Mouse (Mus musculus): ENCODE measurements around the gene Prrg4. TPM values are rescaled to one million over a fixed set of nuclear protein-coding genes. Genes with fewer than 3 reads are reported as not detected.

The Prrg4 gene
- total and polyA plus RNA-seq, 3 experiments = not detected

DNA sequence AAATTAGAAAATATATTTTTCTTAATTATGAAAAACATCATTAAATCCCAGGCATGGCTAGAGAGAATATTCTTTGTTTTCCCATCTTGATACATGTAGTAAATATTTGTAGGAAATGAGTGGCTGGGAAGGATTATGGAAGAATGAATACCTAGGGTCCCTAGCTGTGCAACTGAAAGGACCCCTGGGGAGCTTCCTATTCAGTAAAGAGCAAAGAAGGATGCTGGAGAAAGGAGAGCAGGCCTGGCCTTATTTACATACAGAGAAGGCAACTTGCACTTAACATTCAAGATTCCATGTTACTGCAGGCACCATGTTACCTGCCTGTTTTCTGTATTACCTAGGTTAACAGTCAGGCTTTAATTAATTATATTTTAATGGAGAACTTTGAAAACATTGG is 7.1 kb downstream of the Prrg4 start:
- Histone ChIP-seq H3K9ac (ENCODE audit: control insufficient read depth, low read depth, low read length, poor library complexity, severe bottlenecking) (no peak overlapping the region), H3K79me2 (ENCODE audit: control insufficient read depth, insufficient read depth, low read length, poor library complexity) (no peaks in the 10 kb centered on the region), H3K27ac (ENCODE audit: control insufficient read depth, low read depth, low read length) (no peak overlapping the region), H3K4me1 (ENCODE audit: control insufficient read depth in 1 of 2, insufficient read depth in 2 of 2, low read length in 2 of 2) (no peaks in the 10 kb centered on the region), H3K36me3 (ENCODE audit: control insufficient read depth in 1 of 2, insufficient read depth in 2 of 2, low read length in 2 of 2) (no peaks in the 10 kb centered on the region), H3K4me3 (ENCODE audit: control insufficient read depth in 1 of 2, insufficient read depth in 1 of 2, low read depth in 2 of 2, low read length in 2 of 2) (no peak overlapping the region), H3K9me3 (replicated peaks; ENCODE audit: insufficient read depth, low read length) (no peaks in the 10 kb centered on the region), H3K27me3 (ENCODE audit: control insufficient read depth in 1 of 2, insufficient read depth in 2 of 2, low read length in 2 of 2) (peaks cover 2% of the 10 kb centered on the region in 2 experiments; a peak in 3 of 4 replicates)
- TF ChIP-seq MAX (IDR thresholded peaks at IDR 0.05; ENCODE audit: low read length) (no peak), MAZ (IDR thresholded peaks at IDR 0.05; ENCODE audit: low read depth, low read length) (no peak), TBP (IDR thresholded peaks at IDR 0.05; ENCODE audit: low read depth, low read length) (no peak), CTCF (IDR thresholded peaks at IDR 0.05 in 2 of 3, conservative IDR thresholded peaks at IDR 0.05 in 1 of 3; ENCODE audit: control insufficient read depth in 1 of 3, insufficient read depth in 1 of 3, low read depth in 2 of 3, low read length in 3 of 3, poor library complexity in 1 of 3, severe bottlenecking in 1 of 3) (no peak), POLR2AphosphoS2 (IDR thresholded peaks at IDR 0.05; ENCODE audit: low read length) (no peak), RAD21 (IDR thresholded peaks at IDR 0.05; ENCODE audit: low read depth, low read length) (no peak), TAL1 (IDR thresholded peaks at IDR 0.05; ENCODE audit: low read length) (no peak), GATA1 (IDR thresholded peaks at IDR 0.05; ENCODE audit: low read depth, low read length) (no peak), POLR2AphosphoS5 (IDR thresholded peaks at IDR 0.05; ENCODE audit: borderline replicate concordance, low read depth, low read length) (no peak), NELFE (IDR thresholded peaks at IDR 0.05; ENCODE audit: low read depth, low read length) (no peak), MYC (IDR thresholded peaks at IDR 0.05; ENCODE audit: low read depth, low read length) (no peak), GABPA (IDR thresholded peaks at IDR 0.05; ENCODE audit: low read depth, low read length) (no peak), E2F4 (IDR thresholded peaks at IDR 0.05; ENCODE audit: borderline replicate concordance, low read depth, low read length) (no peak)
- DNase-seq (ENCODE audit: low read depth, low spot score) = no peak

DNA sequence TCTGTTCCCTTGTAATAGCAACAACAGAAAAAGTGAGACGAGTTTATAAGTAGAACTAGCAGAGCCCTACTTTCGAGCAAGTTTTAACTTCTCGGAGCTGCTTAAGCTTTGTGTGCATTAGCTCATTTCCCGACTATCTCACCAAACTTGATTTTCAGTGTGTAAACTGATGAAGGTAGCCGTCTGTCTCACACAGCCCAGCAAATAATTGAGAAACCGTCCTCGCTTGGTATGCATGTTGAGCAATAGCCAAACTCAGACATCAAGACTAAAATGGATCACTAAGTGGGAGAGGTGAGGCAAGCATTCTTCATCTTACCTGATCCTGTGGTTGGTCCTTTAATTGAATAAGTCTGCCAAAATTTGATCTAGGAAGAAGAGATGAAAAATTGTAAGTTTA is 7.9 kb downstream of the Prrg4 start:
- peaks cover 2% of the 10 kb centered on the region in 2 experiments; a peak in 3 of 4 replicates for H3K27me3 ChIP-seq (ENCODE audit: control insufficient read depth in 1 of 2, insufficient read depth in 2 of 2, low read length in 2 of 2)
- no peak overlapping the region for H3K9ac ChIP-seq (ENCODE audit: control insufficient read depth, low read depth, low read length, poor library complexity, severe bottlenecking)
- no peaks in the 10 kb centered on the region for H3K9me3 ChIP-seq (replicated peaks; ENCODE audit: insufficient read depth, low read length)
- DNase-seq (ENCODE audit: low read depth, low spot score) = no peak
- TF ChIP-seq MYC (IDR thresholded peaks at IDR 0.05; ENCODE audit: low read depth, low read length) = no peak
- no peak for TF ChIP-seq MAX (IDR thresholded peaks at IDR 0.05; ENCODE audit: low read length)
- no peak for TF ChIP-seq MAFK (IDR thresholded peaks at IDR 0.05; ENCODE audit: borderline replicate concordance, low read depth, low read length)
- no peak for TF ChIP-seq USF1 (IDR thresholded peaks at IDR 0.05; ENCODE audit: low read depth, low read length)
- TF ChIP-seq HCFC1 (IDR thresholded peaks at IDR 0.05; ENCODE audit: low read depth, low read length) = no peak
- TF ChIP-seq ZNF384 (IDR thresholded peaks at IDR 0.05; ENCODE audit: low read depth, low read length) = no peak
- TF ChIP-seq CHD1 (IDR thresholded peaks at IDR 0.05; ENCODE audit: low read depth, low read length) = no peak
- no peak for TF ChIP-seq SIN3A (IDR thresholded peaks at IDR 0.05; ENCODE audit: low read length)
- H3K36me3 ChIP-seq (ENCODE audit: control insufficient read depth in 1 of 2, insufficient read depth in 2 of 2, low read length in 2 of 2) = no peaks in the 10 kb centered on the region
- H3K4me1 ChIP-seq (ENCODE audit: control insufficient read depth in 1 of 2, insufficient read depth in 2 of 2, low read length in 2 of 2) = no peaks in the 10 kb centered on the region
- H3K27ac ChIP-seq (ENCODE audit: control insufficient read depth, low read depth, low read length) = no peak overlapping the region
- no peak overlapping the region for H3K4me3 ChIP-seq (ENCODE audit: control insufficient read depth in 1 of 2, insufficient read depth in 1 of 2, low read depth in 2 of 2, low read length in 2 of 2)
- H3K79me2 ChIP-seq (ENCODE audit: control insufficient read depth, insufficient read depth, low read length, poor library complexity) = no peaks in the 10 kb centered on the region

Data from MEL (cell line).